Mouse (Mus musculus): ENCODE results near the gene Exosc5. TPM values are rescaled to one million over a fixed set of nuclear protein-coding genes. Genes with fewer than 3 reads are reported as not detected.

Gene Exosc5
- polyA plus RNA-seq, 1 experiment from 2014 or later, result 146 TPM

DNA sequence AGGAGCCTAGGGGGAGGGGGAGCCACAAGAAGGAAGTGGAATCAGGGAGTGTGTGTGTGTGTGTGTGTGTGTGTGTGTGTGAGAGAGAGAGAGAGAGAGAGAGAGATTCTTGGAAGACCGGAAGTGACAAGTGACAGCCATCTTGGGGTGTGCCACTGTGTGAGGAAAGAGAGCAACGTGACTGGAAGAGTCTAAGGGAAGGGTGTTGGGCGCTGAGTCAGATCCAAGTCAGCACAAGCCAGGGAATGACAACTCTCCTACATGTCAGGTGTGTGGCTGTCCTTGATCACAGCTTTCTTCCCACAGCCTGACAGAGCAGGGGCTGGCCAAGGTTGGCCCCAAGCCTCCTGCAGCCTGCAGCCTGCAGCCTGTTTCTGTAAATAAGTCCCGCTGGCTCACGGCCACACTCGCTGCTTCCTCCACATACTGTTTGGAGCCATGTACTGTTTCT, 46.9 kb downstream of the Exosc5 start:
- no peak for DNase-seq (ENCODE audit: low spot score)

DNA sequence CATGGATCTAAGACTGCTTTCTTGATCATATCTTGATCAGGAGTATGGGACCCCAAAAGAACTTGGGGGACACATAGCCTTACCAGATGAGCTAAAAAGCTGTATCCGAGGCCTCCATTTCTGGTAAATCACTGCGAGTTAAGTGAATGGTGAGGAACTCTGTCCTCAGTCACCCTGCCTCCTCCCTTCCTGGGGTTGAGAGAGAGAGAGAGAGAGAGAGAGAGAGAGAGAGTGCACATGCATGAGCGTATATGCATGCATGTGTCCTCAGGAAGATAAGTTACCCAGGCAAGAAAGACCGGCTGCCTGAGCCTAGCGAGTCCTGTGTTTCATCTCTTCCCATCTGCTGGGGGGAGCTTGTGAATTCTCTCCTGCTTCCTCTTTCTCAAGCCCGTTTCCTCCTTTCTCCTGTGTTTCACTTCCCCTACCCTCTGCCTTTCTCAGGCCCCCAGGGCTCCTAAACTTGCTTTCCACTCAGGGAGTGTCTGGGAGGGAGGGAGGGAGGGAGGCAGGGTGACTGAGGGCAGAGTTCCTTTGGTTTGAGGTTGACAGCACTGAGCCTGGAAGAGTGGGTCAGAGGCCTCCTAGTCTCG, 47.7 kb downstream of the Exosc5 start:
- no peak for DNase-seq (ENCODE audit: low spot score)

GRCm38 (mm10) chr7:25707581-25708292, 48.8 kb downstream of the Exosc5 start:
- DNase-seq (ENCODE audit: low spot score), result no peak

DNA sequence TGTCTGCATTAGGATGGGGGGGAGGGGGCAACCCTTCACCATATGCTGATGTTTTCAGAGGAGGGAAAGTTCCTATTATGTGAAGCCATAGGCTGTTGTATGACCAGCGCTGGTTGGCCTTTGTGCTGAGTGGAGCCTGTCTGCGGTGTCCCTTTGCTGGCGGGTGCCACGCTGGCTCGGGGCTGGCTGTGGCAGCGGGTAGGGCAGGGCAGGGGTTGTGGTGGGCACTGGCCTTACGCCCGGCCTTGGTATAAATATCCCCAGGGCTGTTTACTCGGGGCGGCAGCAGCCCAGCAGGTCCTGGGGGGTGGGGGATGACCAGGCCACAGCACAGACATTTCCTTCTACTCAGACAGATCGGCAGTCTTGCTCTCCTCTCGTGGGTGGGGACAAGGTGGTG, 51.0 kb downstream of the Exosc5 start:
- no peak for DNase-seq (ENCODE audit: low spot score)

- DNase-seq (ENCODE audit: low spot score), result no peak
Observed at GRCm38 (mm10) chr7:25710519-25711130, 51.7 kb downstream of the Exosc5 start.

GRCm38 (mm10) chr7:25711165-25711564, 52.2 kb downstream of the Exosc5 start:
- DNase-seq (ENCODE audit: low spot score), result no peak

GRCm38 (mm10) chr7:25711731-25712197, 52.8 kb downstream of the Exosc5 start:
- no peak for DNase-seq (ENCODE audit: low spot score)

DNA sequence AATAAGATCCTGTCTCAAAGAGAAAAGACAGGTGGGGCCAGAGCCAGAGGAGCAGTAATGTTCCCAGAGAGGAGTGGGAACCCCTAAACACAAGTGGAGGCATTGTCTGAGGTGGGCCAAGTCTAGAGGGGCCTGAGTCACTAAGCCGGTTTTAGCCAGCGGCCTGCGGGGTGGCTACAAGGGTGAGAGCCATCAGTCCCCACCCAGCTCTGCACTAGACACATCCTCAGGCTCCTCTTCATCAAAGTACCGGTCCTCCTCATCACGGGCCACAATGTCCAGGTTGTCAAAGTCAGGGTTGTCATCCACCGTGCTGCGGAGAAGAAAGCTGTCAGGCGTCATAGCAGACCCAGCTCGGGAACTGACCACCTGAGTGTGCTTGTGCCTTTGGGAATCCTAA, 53.8 kb downstream of the Exosc5 start:
- no peak for DNase-seq (ENCODE audit: low spot score)

DNA sequence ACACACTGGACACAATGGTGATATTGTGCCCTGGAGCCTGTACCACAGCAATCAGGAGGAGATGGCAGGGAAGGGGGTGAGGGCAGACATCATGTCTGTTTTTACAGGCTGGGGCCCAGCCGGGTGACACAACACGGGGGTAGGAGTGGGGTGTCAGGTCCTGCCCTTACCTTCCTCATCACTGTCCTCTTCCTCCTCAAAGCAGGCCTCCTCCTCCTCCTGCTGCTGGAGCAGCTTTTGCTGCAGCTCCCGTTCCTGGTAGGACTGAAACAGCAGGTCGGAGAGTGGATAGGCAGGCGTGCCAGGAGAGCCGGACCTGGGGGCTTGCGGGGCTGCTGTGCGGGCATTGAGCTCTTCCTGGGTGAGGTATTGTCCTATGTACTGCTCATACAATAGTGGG, 55.6 kb downstream of the Exosc5 start:
- DNase-seq (ENCODE audit: low spot score), result no peak

DNA sequence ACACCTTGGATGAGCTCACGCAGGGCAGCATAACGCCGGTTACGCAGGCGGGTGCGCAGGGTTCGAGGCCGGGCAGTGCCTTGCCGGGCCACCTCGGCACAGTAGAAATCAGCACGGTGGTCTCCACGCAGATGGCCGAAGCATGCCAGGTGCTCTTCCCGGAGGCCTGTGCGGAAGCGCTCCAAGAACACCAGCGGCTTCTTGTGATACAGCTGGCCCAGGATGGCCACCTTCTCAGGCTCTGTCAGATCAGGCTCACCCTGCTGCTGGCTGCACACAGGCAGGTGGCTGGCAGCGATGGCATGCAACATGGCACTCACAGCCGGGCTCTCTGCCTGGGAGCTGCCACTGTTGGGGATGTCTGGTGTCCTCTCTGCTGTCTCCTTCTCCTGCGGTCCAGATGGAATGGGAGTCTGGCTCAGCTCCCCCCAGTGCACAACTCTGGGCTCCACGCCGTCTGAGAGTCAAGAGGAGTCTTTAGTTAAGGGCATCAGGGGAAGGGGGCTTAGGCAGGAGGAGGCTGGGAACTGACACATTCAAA, 56.8 kb downstream of the Exosc5 start:
- DNase-seq (ENCODE audit: low spot score), result no peak

DNA sequence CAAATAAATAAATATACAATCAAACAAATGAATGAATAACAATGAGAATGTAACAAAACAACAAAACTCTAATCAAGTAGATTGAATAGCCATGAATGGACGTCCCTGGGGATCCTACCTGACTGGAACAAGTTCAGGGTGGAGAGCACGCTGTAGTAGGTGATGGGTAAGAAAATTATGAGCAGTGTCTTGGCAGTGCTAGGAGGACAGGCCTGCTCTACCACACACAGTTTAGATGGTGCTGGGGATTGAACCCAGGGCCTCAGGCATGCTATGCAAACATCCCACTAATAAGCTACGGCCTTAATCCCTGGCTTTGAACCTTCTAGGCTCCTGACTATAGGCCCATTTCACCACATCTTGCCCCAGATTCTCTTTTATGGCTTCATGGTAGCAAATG, 58.5 kb downstream of the Exosc5 start:
- DNase-seq (ENCODE audit: low spot score), result no peak

DNA sequence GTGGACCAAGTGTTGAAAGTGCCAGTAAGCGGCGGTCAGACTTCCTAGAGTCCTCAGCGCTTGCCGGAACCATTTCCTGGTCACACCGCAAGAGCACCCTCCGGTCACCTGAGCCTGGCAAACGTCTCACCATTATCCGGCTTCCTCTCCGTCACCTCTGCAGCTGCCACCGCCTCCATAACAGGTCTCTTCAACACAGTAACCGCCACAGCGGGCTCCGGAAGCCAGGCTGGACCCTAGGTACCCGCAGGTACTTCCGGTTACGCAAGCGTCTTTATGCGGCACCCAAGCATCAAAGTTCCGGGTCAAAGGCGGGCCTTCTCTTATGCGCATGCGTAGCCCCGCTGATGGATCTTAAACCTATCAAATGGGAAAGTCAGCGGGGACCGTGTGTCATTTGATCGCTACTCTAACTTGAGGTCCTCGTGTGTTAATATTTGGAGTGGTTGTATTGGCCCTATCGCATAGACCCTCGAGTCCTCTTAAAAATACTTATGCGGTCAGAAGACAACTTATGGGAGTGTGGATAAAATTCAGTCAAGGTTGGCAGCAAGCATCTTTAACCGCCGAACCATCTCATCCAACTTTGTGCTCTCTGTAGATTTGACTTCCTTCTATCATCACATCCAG, 59.9 kb downstream of the Exosc5 start, which contains the start of gene Ccdc97:
Gene Ccdc97, minus strand, starts transcription at position 301 of the 630 bp plus-strand sequence.
- peak; percentile 96 for DNase-seq (ENCODE audit: low spot score)

DNA sequence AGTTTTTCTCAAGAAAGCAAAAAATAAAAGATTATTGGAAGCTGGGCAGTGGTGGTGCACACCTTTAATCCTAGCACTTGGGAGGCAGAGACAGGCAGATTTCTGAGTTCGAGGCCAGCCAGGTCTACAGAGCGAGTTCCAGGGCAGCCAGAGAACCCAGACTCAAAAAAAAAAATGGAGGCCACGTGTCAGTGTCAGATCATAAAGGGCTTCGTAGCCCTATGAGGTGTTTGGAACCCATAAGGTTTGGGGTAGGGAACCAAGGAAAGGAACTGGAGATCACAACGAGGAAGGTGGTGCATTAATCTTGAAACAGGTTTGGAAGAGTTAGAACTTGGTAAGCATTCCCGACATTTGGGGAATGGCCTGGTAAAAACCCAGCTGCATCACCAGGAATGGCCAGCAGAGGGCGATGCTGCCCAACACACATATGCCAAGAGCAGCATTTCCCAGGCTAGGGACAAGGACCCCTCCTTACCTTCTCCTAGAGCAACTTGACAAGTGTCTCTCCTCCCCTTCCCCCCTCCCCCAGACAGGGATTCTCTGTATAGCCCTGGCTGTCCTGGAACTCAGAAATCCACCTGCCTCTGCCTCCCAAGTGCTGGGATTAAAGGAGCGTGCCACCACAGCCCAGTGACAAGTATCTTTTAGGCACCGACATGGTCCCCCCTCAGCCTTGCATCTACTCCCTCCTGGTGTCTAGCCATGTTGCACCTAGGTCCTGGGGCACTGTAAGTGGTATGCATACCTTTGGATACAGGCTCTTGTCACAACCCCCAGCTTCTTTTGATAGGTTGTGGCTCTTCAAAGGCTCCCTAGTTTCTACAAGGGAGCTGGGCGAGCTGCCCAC, 61.0 kb downstream of the Exosc5 start:
- DNase-seq (ENCODE audit: low spot score), result peak; percentile 65

DNA sequence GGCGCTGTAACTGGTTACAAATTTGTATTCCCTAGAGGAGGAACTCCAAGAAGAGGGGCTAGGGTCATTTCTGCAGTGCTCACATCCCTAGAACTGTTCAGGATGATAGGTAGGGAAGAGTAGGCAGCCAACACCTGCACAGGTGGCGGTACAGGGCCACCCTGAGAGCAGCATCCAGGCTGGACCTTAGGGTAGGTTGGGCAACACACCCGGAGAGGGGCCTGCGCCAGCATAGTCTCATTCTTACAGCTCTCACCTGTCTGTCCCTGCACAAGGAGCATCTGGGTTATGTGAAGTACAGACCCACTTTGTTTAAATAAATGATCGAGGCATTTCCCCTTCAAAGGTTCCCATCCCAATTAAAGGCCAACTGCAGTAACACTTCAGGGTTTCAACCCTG, 61.8 kb downstream of the Exosc5 start:
- no peak for DNase-seq (ENCODE audit: low spot score)

Other genes with a start within 250 kb of the Exosc5 start
- gene Cxcl17, start 246.3 kb upstream of the Exosc5 start, polyA plus RNA-seq (2015; fragmentation: Nextera tagmentation; extraction: Ambion mirVana), result 1.0 and 2.0 TPM in 2 replicates
- 2.0 and 2.5 TPM in 2 replicates for gene Ceacam1, start 181.6 kb upstream of the Exosc5 start, polyA plus RNA-seq (2015; fragmentation: Nextera tagmentation; extraction: Ambion mirVana)
- not detected in 2 replicates for gene Ceacam2, start 119.3 kb upstream of the Exosc5 start, polyA plus RNA-seq (2015; fragmentation: Nextera tagmentation; extraction: Ambion mirVana)
- gene Erich4, start 43.3 kb upstream of the Exosc5 start, polyA plus RNA-seq (2015; fragmentation: Nextera tagmentation; extraction: Ambion mirVana), result not detected in 2 replicates
- 36.2 and 40.3 TPM in 2 replicates for gene Dmac2, start 39.8 kb upstream of the Exosc5 start, polyA plus RNA-seq (2015; fragmentation: Nextera tagmentation; extraction: Ambion mirVana)
- 13.1 and 13.4 TPM in 2 replicates for gene B3gnt8, start 32.5 kb upstream of the Exosc5 start, polyA plus RNA-seq (2015; fragmentation: Nextera tagmentation; extraction: Ambion mirVana)
- 63.8 and 69.1 TPM in 2 replicates for gene Bckdha, start 183 bp upstream of the Exosc5 start, polyA plus RNA-seq (2015; fragmentation: Nextera tagmentation; extraction: Ambion mirVana)
- gene Tmem91, start 16.0 kb downstream of the Exosc5 start, polyA plus RNA-seq (2015; fragmentation: Nextera tagmentation; extraction: Ambion mirVana), result 4.0 and 6.3 TPM in 2 replicates
- 67.9 and 68.3 TPM in 2 replicates for gene B9d2, start 21.6 kb downstream of the Exosc5 start, polyA plus RNA-seq (2015; fragmentation: Nextera tagmentation; extraction: Ambion mirVana)
- gene Tgfb1, start 27.8 kb downstream of the Exosc5 start, polyA plus RNA-seq (2015; fragmentation: Nextera tagmentation; extraction: Ambion mirVana), result 8.5 and 11.6 TPM in 2 replicates
- gene Ccdc97, start 59.9 kb downstream of the Exosc5 start, polyA plus RNA-seq (2015; fragmentation: Nextera tagmentation; extraction: Ambion mirVana), result 16.2 and 22.4 TPM in 2 replicates
- 64.9 and 66.2 TPM in 2 replicates for gene Hnrnpul1, start 95.6 kb downstream of the Exosc5 start, polyA plus RNA-seq (2015; fragmentation: Nextera tagmentation; extraction: Ambion mirVana)
- gene Axl, start 129.5 kb downstream of the Exosc5 start, polyA plus RNA-seq (2015; fragmentation: Nextera tagmentation; extraction: Ambion mirVana), result 26.9 and 29.4 TPM in 2 replicates
- 0.51 and 0.54 TPM in 2 replicates for gene Cyp2s1, start 157.7 kb downstream of the Exosc5 start, polyA plus RNA-seq (2015; fragmentation: Nextera tagmentation; extraction: Ambion mirVana)
- 0.10 and 0.13 TPM in 2 replicates for gene Cyp2b10, start 238.5 kb downstream of the Exosc5 start, polyA plus RNA-seq (2015; fragmentation: Nextera tagmentation; extraction: Ambion mirVana)

Data from thymus, postnatal 0 days (tissue).